Mouse (Mus musculus): ENCODE measurements around the gene Phf19. TPM values are rescaled to one million over a fixed set of nuclear protein-coding genes. Genes with fewer than 3 reads are reported as not detected.

Gene Phf19
- polyA plus RNA-seq, 1 experiment = 4.3 TPM

DNA sequence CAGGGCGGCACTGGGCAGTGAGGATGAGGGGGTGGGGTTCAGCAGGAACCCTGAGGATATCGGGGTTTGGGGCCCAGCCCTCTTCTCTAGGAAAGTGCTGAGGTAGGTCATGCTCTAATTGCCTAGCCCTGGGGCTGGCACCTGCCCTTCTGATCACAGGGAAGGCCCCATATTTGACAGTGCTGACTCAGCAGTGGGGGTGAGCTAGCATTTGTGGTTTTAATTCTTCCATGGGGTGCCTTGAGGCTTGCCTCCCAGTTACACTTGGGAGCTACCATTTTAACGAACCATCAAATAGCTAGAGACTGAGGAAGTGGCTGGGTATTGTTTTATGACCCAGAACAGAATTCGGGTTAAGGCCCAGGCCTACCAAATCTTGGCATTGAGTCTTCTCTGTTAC, 31.8 kb upstream of the Phf19 start:
- H3K79me2 ChIP-seq (ENCODE audit: control insufficient read depth, insufficient read depth) = no peaks in the 10 kb centered on the region
- TF ChIP-seq CEBPB (IDR thresholded peaks at IDR 0.05; ENCODE audit: insufficient read depth, poor library complexity, severe bottlenecking) (no peak), TCF12 (IDR thresholded peaks at IDR 0.05; ENCODE audit: insufficient read depth, poor library complexity, severe bottlenecking) (no peak)
- H3K4me3 ChIP-seq = no peak overlapping the region
- H3ac ChIP-seq (ENCODE audit: control insufficient read depth, insufficient read length) = no peak overlapping the region
- H3K4me2 ChIP-seq (ENCODE audit: low read depth) = no peak overlapping the region
- H3K36me3 ChIP-seq (ENCODE audit: control insufficient read depth, insufficient read depth) = no peaks in the 10 kb centered on the region
- peaks cover 17% of the 10 kb centered on the region for H3K27me3 ChIP-seq (ENCODE audit: control insufficient read depth, insufficient read depth, insufficient read length)

DNA sequence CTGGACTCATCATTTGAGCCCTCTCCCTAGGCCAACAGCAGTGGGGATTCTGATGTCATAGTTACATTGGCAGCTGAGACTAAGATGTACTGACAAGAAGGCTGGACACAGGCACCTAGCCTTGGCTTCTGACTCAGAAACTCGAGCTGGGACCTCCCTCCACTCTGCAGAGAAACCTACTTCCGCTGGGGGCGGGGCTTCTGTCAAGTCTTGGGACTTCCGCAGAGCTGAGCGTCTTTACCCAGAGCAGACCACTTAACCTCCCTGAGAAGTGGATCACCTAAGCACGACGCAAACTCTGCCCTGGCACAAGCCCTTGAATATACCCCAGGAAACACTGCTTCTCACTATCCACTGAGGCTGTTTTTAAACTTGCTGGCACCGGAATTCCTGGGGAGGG, 30.9 kb upstream of the Phf19 start:
- Histone ChIP-seq H3K4me3 (no peak overlapping the region), H3K36me3 (ENCODE audit: control insufficient read depth, insufficient read depth) (no peaks in the 10 kb centered on the region), H3K79me2 (ENCODE audit: control insufficient read depth, insufficient read depth) (no peaks in the 10 kb centered on the region), H3K27me3 (ENCODE audit: control insufficient read depth, insufficient read depth, insufficient read length) (peaks cover 17% of the 10 kb centered on the region), H3ac (ENCODE audit: control insufficient read depth, insufficient read length) (no peak overlapping the region), H3K4me2 (ENCODE audit: low read depth) (no peak overlapping the region)
- TF ChIP-seq TCF3 (IDR thresholded peaks at IDR 0.05; ENCODE audit: insufficient read length, low read depth) (no peak), MYOD1 (IDR thresholded peaks at IDR 0.05; ENCODE audit: control insufficient read depth in 1 of 3, insufficient read length in 2 of 3, low read depth in 2 of 3) (no peak), MYOG (IDR thresholded peaks at IDR 0.05; ENCODE audit: control insufficient read depth in 1 of 3, insufficient read depth in 1 of 3, insufficient read length in 2 of 3, low read depth in 2 of 3) (no peak), USF1 (IDR thresholded peaks at IDR 0.05; ENCODE audit: low read depth) (no peak), TCF12 (IDR thresholded peaks at IDR 0.05; ENCODE audit: insufficient read depth, poor library complexity, severe bottlenecking) (no peak), E2F4 (IDR thresholded peaks at IDR 0.05; ENCODE audit: insufficient read depth) (no peak), POLR2AphosphoS2 (IDR thresholded peaks at IDR 0.05; ENCODE audit: insufficient read length, low read depth) (no peak), POLR2A (IDR thresholded peaks at IDR 0.05; ENCODE audit: insufficient read length, low read depth) (no peak), CEBPB (IDR thresholded peaks at IDR 0.05; ENCODE audit: insufficient read depth, poor library complexity, severe bottlenecking) (no peak), SRF (IDR thresholded peaks at IDR 0.05; ENCODE audit: control insufficient read depth, insufficient read length, low read depth) (no peak), MAX (IDR thresholded peaks at IDR 0.05; ENCODE audit: low read depth) (no peak), REST (IDR thresholded peaks at IDR 0.05; ENCODE audit: insufficient read depth, insufficient read length) (no peak)

DNA sequence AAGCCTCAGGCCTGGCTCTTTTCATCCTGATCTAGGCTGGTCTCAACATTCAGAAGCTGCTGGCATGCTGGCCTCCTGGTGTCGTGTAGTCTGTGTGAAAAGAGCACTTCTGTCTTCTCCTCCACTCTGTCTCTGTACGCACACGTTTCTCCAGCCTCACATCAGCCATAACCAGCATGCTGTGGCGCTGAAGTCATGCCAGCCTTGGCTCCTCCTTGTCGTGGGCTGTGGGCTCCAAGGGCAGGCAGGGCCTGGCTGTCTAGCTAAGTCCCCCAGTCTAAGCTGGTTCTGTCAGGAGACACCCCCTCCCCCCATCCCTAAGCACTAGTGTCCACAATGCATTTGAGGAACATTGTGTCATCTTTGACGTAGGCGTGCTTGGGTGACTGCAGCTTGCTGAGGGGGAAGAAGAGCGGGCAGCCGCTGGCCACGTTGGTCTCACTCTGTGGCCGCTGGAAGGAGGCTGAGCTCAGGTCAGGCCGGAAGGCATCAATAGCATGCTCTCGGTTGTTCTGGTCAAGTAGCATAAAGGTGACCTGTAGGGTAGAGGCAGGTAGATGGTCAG, 29.8 kb upstream of the Phf19 start:
- TF ChIP-seq POLR2AphosphoS2 (IDR thresholded peaks at IDR 0.05; ENCODE audit: insufficient read length, low read depth) (no peak), POLR2A (IDR thresholded peaks at IDR 0.05; ENCODE audit: insufficient read length, low read depth) (no peak), TCF3 (IDR thresholded peaks at IDR 0.05; ENCODE audit: insufficient read length, low read depth) (no peak), MYOD1 (IDR thresholded peaks at IDR 0.05; ENCODE audit: control insufficient read depth in 1 of 3, insufficient read length in 2 of 3, low read depth in 2 of 3) (no peak), MAX (IDR thresholded peaks at IDR 0.05; ENCODE audit: low read depth) (no peak), TCF12 (IDR thresholded peaks at IDR 0.05; ENCODE audit: insufficient read depth, poor library complexity, severe bottlenecking) (no peak), MYOG (IDR thresholded peaks at IDR 0.05; ENCODE audit: control insufficient read depth in 1 of 3, insufficient read depth in 1 of 3, insufficient read length in 2 of 3, low read depth in 2 of 3) (no peak), SRF (IDR thresholded peaks at IDR 0.05; ENCODE audit: control insufficient read depth, insufficient read length, low read depth) (no peak), E2F4 (IDR thresholded peaks at IDR 0.05; ENCODE audit: insufficient read depth) (no peak)
- no peak overlapping the region for H3ac ChIP-seq (ENCODE audit: control insufficient read depth, insufficient read length)
- H3K36me3 ChIP-seq (ENCODE audit: control insufficient read depth, insufficient read depth) = no peaks in the 10 kb centered on the region
- H3K4me2 ChIP-seq (ENCODE audit: low read depth) = no peak overlapping the region
- H3K27me3 ChIP-seq (ENCODE audit: control insufficient read depth, insufficient read depth, insufficient read length) = peaks cover 17% of the 10 kb centered on the region
- no peak overlapping the region for H3K4me3 ChIP-seq
- H3K79me2 ChIP-seq (ENCODE audit: control insufficient read depth, insufficient read depth) = no peaks in the 10 kb centered on the region

DNA sequence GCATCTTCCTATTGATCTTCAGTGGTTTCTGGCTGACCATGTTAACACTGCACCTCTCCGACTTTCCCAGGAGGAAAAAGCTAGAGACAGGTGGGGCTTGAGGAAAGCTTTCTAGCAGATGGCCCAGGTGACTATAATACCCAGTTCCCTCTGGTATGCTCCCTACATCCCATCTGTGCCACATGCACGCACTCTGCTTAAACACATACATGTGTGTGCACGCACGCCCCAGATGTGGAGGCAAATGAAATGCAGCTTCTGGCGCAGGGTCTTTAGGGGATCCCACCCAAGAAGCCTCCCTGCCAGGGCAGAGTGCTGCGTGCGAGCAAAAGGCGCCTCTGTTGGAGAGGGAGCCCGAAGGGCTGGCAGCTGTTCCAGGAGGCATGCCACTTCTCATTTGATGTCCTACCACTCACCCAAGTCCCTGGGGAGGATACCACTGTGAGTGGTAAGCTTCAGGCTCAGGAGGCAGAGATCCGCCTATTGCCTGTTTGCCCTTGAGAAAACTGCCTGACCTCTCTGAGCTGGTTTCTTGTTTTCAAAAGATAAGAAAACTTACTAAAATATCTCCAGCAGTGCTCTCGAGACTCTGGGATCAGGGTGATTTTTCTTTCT, 27.3 kb upstream of the Phf19 start:
- TF ChIP-seq MYOG (IDR thresholded peaks at IDR 0.05; ENCODE audit: control insufficient read depth in 1 of 3, insufficient read depth in 1 of 3, insufficient read length in 2 of 3, low read depth in 2 of 3) = peak in 1 of 3 experiments; percentile 39
- TF ChIP-seq MYOD1 (IDR thresholded peaks at IDR 0.05; ENCODE audit: control insufficient read depth in 1 of 3, insufficient read length in 2 of 3, low read depth in 2 of 3) = peak in 1 of 3 experiments; percentile 5
- TF ChIP-seq CEBPB (IDR thresholded peaks at IDR 0.05; ENCODE audit: insufficient read depth, poor library complexity, severe bottlenecking) = no peak
- no peak for TF ChIP-seq TCF12 (IDR thresholded peaks at IDR 0.05; ENCODE audit: insufficient read depth, poor library complexity, severe bottlenecking)
- no peak for TF ChIP-seq REST (IDR thresholded peaks at IDR 0.05; ENCODE audit: insufficient read depth, insufficient read length)
- TF ChIP-seq TCF3 (IDR thresholded peaks at IDR 0.05; ENCODE audit: insufficient read length, low read depth) = no peak
- Histone ChIP-seq H3ac (ENCODE audit: control insufficient read depth, insufficient read length) (no peak overlapping the region), H3K79me2 (ENCODE audit: control insufficient read depth, insufficient read depth) (no peaks in the 10 kb centered on the region), H3K4me3 (no peak overlapping the region), H3K27me3 (ENCODE audit: control insufficient read depth, insufficient read depth, insufficient read length) (peaks cover 17% of the 10 kb centered on the region), H3K36me3 (ENCODE audit: control insufficient read depth, insufficient read depth) (no peaks in the 10 kb centered on the region), H3K4me2 (ENCODE audit: low read depth) (no peak overlapping the region)

DNA sequence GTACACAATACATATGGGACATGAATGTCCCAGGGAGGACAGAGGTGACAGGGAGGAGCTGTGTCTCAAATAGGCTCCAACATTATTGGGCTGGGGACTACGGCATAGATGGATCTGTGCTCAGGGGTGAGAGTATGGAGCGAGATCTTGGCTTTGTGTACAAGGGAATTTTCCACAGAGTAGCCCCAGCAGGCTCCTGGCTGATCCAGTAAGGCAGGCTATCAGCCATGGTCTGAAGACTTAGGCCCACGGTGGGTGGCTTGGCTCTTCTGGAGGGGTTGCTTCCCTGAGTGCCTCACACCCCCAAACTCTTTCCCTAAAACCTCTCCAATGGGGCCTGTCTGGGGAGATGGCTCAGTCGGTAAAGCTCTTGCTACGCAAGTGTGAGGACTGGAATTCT, 26.4 kb upstream of the Phf19 start:
- TF ChIP-seq REST (IDR thresholded peaks at IDR 0.05; ENCODE audit: insufficient read depth, insufficient read length) (no peak), USF1 (IDR thresholded peaks at IDR 0.05; ENCODE audit: low read depth) (no peak), TCF3 (IDR thresholded peaks at IDR 0.05; ENCODE audit: insufficient read length, low read depth) (no peak), SRF (IDR thresholded peaks at IDR 0.05; ENCODE audit: control insufficient read depth, insufficient read length, low read depth) (no peak), E2F4 (IDR thresholded peaks at IDR 0.05; ENCODE audit: insufficient read depth) (no peak), POLR2A (IDR thresholded peaks at IDR 0.05; ENCODE audit: insufficient read length, low read depth) (no peak), MYOG (IDR thresholded peaks at IDR 0.05; ENCODE audit: control insufficient read depth in 1 of 3, insufficient read depth in 1 of 3, insufficient read length in 2 of 3, low read depth in 2 of 3) (no peak)
- Histone ChIP-seq H3K27me3 (ENCODE audit: control insufficient read depth, insufficient read depth, insufficient read length) (peaks cover 22% of the 10 kb centered on the region), H3K4me3 (no peak overlapping the region), H3K36me3 (ENCODE audit: control insufficient read depth, insufficient read depth) (no peaks in the 10 kb centered on the region), H3ac (ENCODE audit: control insufficient read depth, insufficient read length) (no peak overlapping the region), H3K4me2 (ENCODE audit: low read depth) (no peak overlapping the region), H3K79me2 (ENCODE audit: control insufficient read depth, insufficient read depth) (no peaks in the 10 kb centered on the region)
